12 mouse cellular contexts compared by ENCODE assay signal in the genomic region with DNA sequence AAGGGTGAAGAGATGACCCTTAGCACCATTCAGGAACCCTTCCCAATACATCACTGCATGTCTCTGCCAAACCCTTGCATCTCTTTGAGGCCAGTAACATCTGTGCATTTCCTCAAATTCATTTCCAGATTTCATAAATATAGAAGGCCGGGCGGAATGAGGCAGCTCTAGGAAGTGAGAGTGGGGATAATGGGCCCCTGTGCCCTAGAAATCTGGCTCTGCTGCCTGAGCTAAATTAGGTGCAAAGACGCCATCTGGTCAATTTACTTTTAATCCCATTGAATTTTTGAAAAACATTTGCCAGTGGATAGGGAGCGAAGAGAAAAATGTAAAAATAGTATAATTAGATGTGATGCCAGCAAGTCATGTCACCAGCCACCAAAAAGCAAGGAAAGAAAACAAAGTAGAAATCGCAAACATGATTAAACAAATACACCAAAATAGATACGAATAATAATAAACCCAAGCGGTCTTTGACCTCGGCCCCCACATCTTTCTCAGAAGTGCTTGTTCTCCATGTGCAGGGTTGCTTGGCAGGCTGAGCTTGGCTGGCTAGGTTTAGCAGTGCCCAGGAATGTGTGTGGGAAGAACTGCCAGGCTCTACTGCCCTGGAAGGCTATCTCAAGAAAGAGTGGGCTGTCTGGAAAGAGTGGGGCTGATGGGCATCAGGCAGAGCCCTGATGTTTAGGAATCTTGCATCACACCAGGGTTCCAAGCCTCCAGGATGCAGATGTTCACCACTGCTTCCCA.
DNase-seq lines count a peak whose midpoint lies in the region; ATAC-seq lines count a peak whose summit lies in the region.
"Had no signal": no experiment of that assay in that cellular context is flagged by ENCODE, and none has a peak within 500 bp of the region (broad histone marks: within the 10 kb centered on the region; RNA-seq: fewer than 3 reads in every experiment).

No protein-coding gene starts in this region.

- ATAC-seq in forebrain, embryonic 15.5 days (replicated peaks) = 0 out of 2 replicates have a peak, but pooled peaks have one; percentile 43
- ATAC-seq: midbrain, embryonic 16.5 days had no signal

- H3K9ac ChIP-seq in forebrain, embryonic 15.5 days (replicated peaks) = no peak overlapping the region
- H3K9ac ChIP-seq: heart, embryonic 13.5 days; liver, embryonic 13.5 days had no signal

- H3K4me3 ChIP-seq in forebrain, embryonic 15.5 days = no peak overlapping the region
- no peak overlapping the region for H3K4me3 ChIP-seq in forebrain, embryonic 10.5 days
- H3K4me3 ChIP-seq: heart, embryonic 13.5 days; liver, embryonic 13.5 days had no signal

- DNase-seq in forebrain, embryonic 10.5 days (ENCODE audit: extremely low spot score, low spot score) = no peak
- DNase-seq in retina, adult 2 months (ENCODE audit: low read depth, low spot score) = peak; percentile 6
- no peak for DNase-seq in retina, postnatal 1 day
- peak; percentile 5 to 9 for DNase-seq in layer of hippocampus, adult 8-10 months (ENCODE audit: low spot score in 2 of 2)
- DNase-seq in thymus, postnatal 36 days = no peak
- no peak for DNase-seq in urinary bladder, adult 2 months (ENCODE audit: low spot score)
- no peak for DNase-seq in testis, postnatal 10 days (ENCODE audit: low spot score)
- DNase-seq: adrenal gland, postnatal 36 days; liver, embryonic 13.5 days had no signal

- H3K4me2 ChIP-seq in forebrain, embryonic 15.5 days (replicated peaks) = no peak overlapping the region
- H3K4me2 ChIP-seq: heart, embryonic 13.5 days; liver, embryonic 13.5 days had no signal

- no peaks in the 10 kb centered on the region for H3K9me3 ChIP-seq in forebrain, embryonic 15.5 days
- H3K9me3 ChIP-seq in forebrain, embryonic 10.5 days = no peaks in the 10 kb centered on the region
- H3K9me3 ChIP-seq: heart, embryonic 13.5 days; liver, embryonic 13.5 days had no signal

- 65% methylated on average over 8 of the region's 8 CpGs for WGBS in forebrain, embryonic 15.5 days
- WGBS in forebrain, embryonic 10.5 days = 89% methylated on average over 8 of the region's 8 CpGs

- H3K27me3 ChIP-seq in forebrain, embryonic 15.5 days = no peaks in the 10 kb centered on the region
- no peaks in the 10 kb centered on the region for H3K27me3 ChIP-seq in forebrain, embryonic 10.5 days (ENCODE audit: poor library complexity, severe bottlenecking)
- H3K27me3 ChIP-seq: heart, embryonic 13.5 days; liver, embryonic 13.5 days had no signal

- H3K4me1 ChIP-seq in forebrain, embryonic 15.5 days = peaks cover 3% of the 10 kb centered on the region; the same call in 1 of the 2 replicates
- H3K4me1 ChIP-seq in forebrain, embryonic 10.5 days = no peaks in the 10 kb centered on the region
- H3K4me1 ChIP-seq: liver, embryonic 13.5 days had no signal

- H3K27ac ChIP-seq in forebrain, embryonic 15.5 days (replicated peaks) = peak overlapping the region; percentile 16; the same call in 1 of the 2 replicates
- H3K27ac ChIP-seq in forebrain, embryonic 10.5 days = no peak overlapping the region
- H3K27ac ChIP-seq: heart, embryonic 13.5 days; liver, embryonic 13.5 days had no signal

- no peaks in the 10 kb centered on the region for H3K36me3 ChIP-seq in forebrain, embryonic 15.5 days
- H3K36me3 ChIP-seq in forebrain, embryonic 10.5 days (replicated peaks) = no peaks in the 10 kb centered on the region
- H3K36me3 ChIP-seq: heart, embryonic 13.5 days; liver, embryonic 13.5 days had no signal

Comparison
In these comparisons a context has a peak if more than half of its experiments do, and no peak if none do; other contexts are left out.
1. DNase-seq: peak in retina, adult 2 months (single experiment) and layer of hippocampus, adult 8-10 months (2 of 2); none in forebrain, embryonic 10.5 days (single experiment), retina, postnatal 1 day (single experiment), thymus, postnatal 36 days (0 of 2), urinary bladder, adult 2 months (single experiment) and testis, postnatal 10 days (single experiment).